Mouse (Mus musculus): ENCODE data around the gene Gm11214.

- TF ChIP-seq CTCF (IDR thresholded peaks at IDR 0.05; ENCODE audit: low read depth) (no peak), EP300 (IDR thresholded peaks at IDR 0.05; ENCODE audit: low read depth) (no peak)
Measured at GRCm38 (mm10) chr4:63643956-63644726, 19.0 kb downstream of the Gm11214 start.
